Mouse (Mus musculus) embryonic fibroblast, embryonic 13.5 days (primary cell): ENCODE results near the gene Prdx2.

Experiments
- CTCF ChIP-seq: IDR thresholded peaks from 2 replicates; pipeline ENCODE4 v1.5.1; 2011; ENCODE audit warnings: mild to moderate bottlenecking, control low read depth, low read length, moderate library complexity, borderline replicate concordance; ENCODE audit not compliant: insufficient read depth
- POLR2A ChIP-seq: IDR thresholded peaks from 2 replicates; pipeline ENCODE4 v1.6.1; 2011; ENCODE audit warnings: low read depth, mild to moderate bottlenecking, control low read depth, low read length, moderate library complexity

- TF ChIP-seq CTCF (no peak), POLR2A (no peak)
Observed at GRCm38 (mm10) chr8:84970913-84971312, 1.5 kb downstream of the Prdx2 start.
